Mouse (Mus musculus) CH12.LX (cell line): ENCODE measurements around the gene Tigd3.
A peak's percentile ranks its signal among the peaks of the same experiment; 100 is the strongest.

Experiments used
- CHD1 ChIP-seq: IDR thresholded peaks from 2 replicates; pipeline ENCODE4 v1.6.1; 2012; ENCODE audit warnings: low read depth, low read length, improper control_type of control experiment, inconsistent platforms
- CTCF ChIP-seq, 2 experiments: IDR thresholded peaks in 1 of 2; conservative IDR thresholded peaks in 1 of 2; 2 replicates each; pipeline ENCODE4 v1.5.1; 2011 to 2012; ENCODE audit warnings: low read depth in 2 of 2, low read length in 2 of 2, improper control_type of control experiment in 1 of 2, inconsistent platforms in 1 of 2, mild to moderate bottlenecking in 1 of 2, moderate library complexity in 1 of 2
- ELF1 ChIP-seq: IDR thresholded peaks from 2 replicates; pipeline ENCODE4 v1.6.1; 2014; ENCODE audit warnings: low read depth, mild to moderate bottlenecking, inconsistent platforms, low read length, improper control_type of control experiment
- EP300 ChIP-seq: IDR thresholded peaks from 2 replicates; pipeline ENCODE4 v1.6.1; 2011; ENCODE audit warnings: low read length, improper control_type of control experiment
- MAX ChIP-seq: IDR thresholded peaks from 2 replicates; pipeline ENCODE4 v1.6.1; 2011; ENCODE audit warnings: low read length, improper control_type of control experiment
- MXI1 ChIP-seq: IDR thresholded peaks from 2 replicates; pipeline ENCODE4 v1.6.1; 2011; ENCODE audit warnings: mild to moderate bottlenecking, low read depth, low read length, improper control_type of control experiment
- MYC ChIP-seq: IDR thresholded peaks from 2 replicates; pipeline ENCODE4 v1.6.1; 2011; ENCODE audit warnings: low read depth, mild to moderate bottlenecking, improper control_type of control experiment, low read length
- PAX5 ChIP-seq: IDR thresholded peaks from 2 replicates; pipeline ENCODE4 v1.6.1; 2012; ENCODE audit warnings: low read length, inconsistent platforms, mixed read lengths
- POLR2A ChIP-seq: IDR thresholded peaks from 2 replicates; pipeline ENCODE4 v1.6.1; 2011; ENCODE audit warnings: low read depth, mild to moderate bottlenecking, improper control_type of control experiment, low read length
- USF2 ChIP-seq: conservative IDR thresholded peaks from 2 replicates; pipeline ENCODE4 v1.6.1; 2011; ENCODE audit warnings: low read depth, low read length, improper control_type of control experiment
- ZNF384 ChIP-seq: IDR thresholded peaks from 2 replicates; pipeline ENCODE4 v1.6.1; 2012; ENCODE audit warnings: low read depth, low read length, improper control_type of control experiment, inconsistent platforms

GRCm38 (mm10) chr19:5924713-5925093, 30.8 kb upstream of the Tigd3 start, which contains the start of gene Cdc42ep2:
- TF ChIP-seq MYC (no peak), ELF1 (no peak), MAX (no peak), PAX5 (no peak), CTCF (conservative IDR thresholded peaks at IDR 0.05 in 1 of 2, IDR thresholded peaks at IDR 0.05 in 1 of 2; ENCODE audit: low read depth in 2 of 2, low read length in 2 of 2) (no peak), POLR2A (peak; percentile 19; the same call in 1 of the 2 replicates), MXI1 (no peak), ZNF384 (no peak), EP300 (no peak), CHD1 (no peak), USF2 (no peak)
